Mouse (Mus musculus) midbrain, embryonic 16.5 days (tissue): ENCODE results near the gene Plekhm1. TPM values are rescaled to one million over a fixed set of nuclear protein-coding genes. Genes with fewer than 3 reads are reported as not detected.
"Not testable (repeated sequence)": the region's sequence is repeated elsewhere in the genome, so short reads cannot be mapped to it uniquely, and the experiment has no call there.

ENCODE experiments used
- ATAC-seq: fragments of 200-750 bp; cut with Nextera tagmentation; 2 replicates; pipeline ENCODE4 v1.8.0; 2017; ENCODE audit warnings: moderate TSS enrichment
- H3K27ac ChIP-seq: fragments of 300-500 bp; sonication (generic); 2 replicates; pipeline ENCODE4 v1.5.1; 2014; ENCODE audit warnings: mild to moderate bottlenecking, low read length, mixed read lengths
- H3K27me3 ChIP-seq: fragments of 300-500 bp; sonication (generic); 2 replicates; pipeline ENCODE4 v1.6.1; 2014; ENCODE audit warnings: low read depth, low read length, mixed read lengths; ENCODE audit not compliant: control insufficient read depth, insufficient read depth
- H3K36me3 ChIP-seq: fragments of 300-500 bp; sonication (generic); 2 replicates; pipeline ENCODE4 v1.6.1; 2014; ENCODE audit warnings: mild to moderate bottlenecking, low read length, moderate library complexity, mixed read lengths; ENCODE audit not compliant: control insufficient read depth, insufficient read depth
- H3K4me1 ChIP-seq: fragments of 300-500 bp; sonication (generic); 2 replicates; pipeline ENCODE4 v1.6.1; 2014; ENCODE audit warnings: mild to moderate bottlenecking, low read length, mixed read lengths; ENCODE audit not compliant: control insufficient read depth, insufficient read depth
- H3K4me2 ChIP-seq: fragments of 300-500 bp; sonication (generic); 2 replicates; pipeline ENCODE4 v1.6.1; 2014; ENCODE audit warnings: mild to moderate bottlenecking, low read length, mixed read lengths
- H3K4me3 ChIP-seq: fragments of 300-500 bp; sonication (generic); 2 replicates; pipeline ENCODE4 v1.5.1; 2014; ENCODE audit warnings: low read depth, mild to moderate bottlenecking, low read length, moderate library complexity, mixed read lengths
- H3K9ac ChIP-seq: fragments of 300-500 bp; sonication (generic); 2 replicates; pipeline ENCODE4 v1.6.1; 2014; ENCODE audit warnings: low read depth, low read length, mixed read lengths
- H3K9me3 ChIP-seq: fragments of 300-500 bp; sonication (generic); replicated peaks from 2 replicates; pipeline ENCODE4 v1.6.1; 2014; ENCODE audit warnings: mild to moderate bottlenecking, low read length, mixed read lengths; ENCODE audit not compliant: control insufficient read depth, poor library complexity, severe bottlenecking
- WGBS: fragments of 180-500 bp; shearing (Covaris S2); extraction: QIAGEN DNeasy Blood & Tissue Kit; methylation state at CpG from one replicate; pipeline ENCODE4 v1.1.7; 2014; 5-methylcytosine and 5-hydroxymethylcytosine counted together
- polyA plus RNA-seq: library from polyadenylated mRNA; unstranded; fragments of >200 nt; fragmentation: Nextera tagmentation; extraction: Ambion mirVana; gene quantifications from 2 replicates; pipeline ENCODE4 v1.2.1, GENCODE M21; 2015

Plekhm1 gene
- polyA plus RNA-seq, 1 experiment from 2014 or later, result 8.9 TPM

- Histone ChIP-seq H3K4me3 (no peak overlapping the region), H3K27ac (no peak overlapping the region), H3K4me2 (no peak overlapping the region), H3K36me3 (no peaks in the 10 kb centered on the region), H3K9ac (no peak overlapping the region), H3K27me3 (no peaks in the 10 kb centered on the region), H3K9me3 (no peaks in the 10 kb centered on the region), H3K4me1 (peaks cover 6% of the 10 kb centered on the region; the same call in 1 of the 2 replicates)
- WGBS, result 14% methylated on average over 8 of the region's 8 CpGs
- ATAC-seq, result no peak
These were observed 87.3 kb downstream of the Plekhm1 start for GRCm38 (mm10) chr11:103325172-103325571.

GRCm38 (mm10) chr11:103324723-103325122 is 87.8 kb downstream of the Plekhm1 start:
- WGBS, result 59% methylated on average over 13 of the region's 13 CpGs
- Histone ChIP-seq H3K27me3 (no peaks in the 10 kb centered on the region), H3K4me1 (peaks cover 6% of the 10 kb centered on the region; the same call in 1 of the 2 replicates), H3K4me3 (no peak overlapping the region), H3K9me3 (no peaks in the 10 kb centered on the region), H3K27ac (no peak overlapping the region), H3K9ac (no peak overlapping the region), H3K4me2 (no peak overlapping the region), H3K36me3 (no peaks in the 10 kb centered on the region)
- ATAC-seq, result no peak

GRCm38 (mm10) chr11:103322832-103323231 is 89.7 kb downstream of the Plekhm1 start:
- not testable (repeated sequence) for H3K9ac ChIP-seq, H3K4me1 ChIP-seq, H3K4me2 ChIP-seq, H3K4me3 ChIP-seq, ATAC-seq, H3K27ac ChIP-seq, H3K9me3 ChIP-seq, H3K27me3 ChIP-seq, H3K36me3 ChIP-seq
- 21% methylated on average over 4 of the region's 4 CpGs for WGBS

- H3K9ac ChIP-seq, result no peak overlapping the region
- ATAC-seq, result no peak
- H3K4me3 ChIP-seq, result no peak overlapping the region
- no peaks in the 10 kb centered on the region for H3K27me3 ChIP-seq
- H3K4me1 ChIP-seq, result peaks cover 6% of the 10 kb centered on the region; the same call in 1 of the 2 replicates
- no peak overlapping the region for H3K27ac ChIP-seq
- WGBS, result 69% methylated on average over 4 of the region's 4 CpGs
- no peaks in the 10 kb centered on the region for H3K9me3 ChIP-seq
- no peaks in the 10 kb centered on the region for H3K36me3 ChIP-seq
- no peak overlapping the region for H3K4me2 ChIP-seq
These were observed 91.8 kb downstream of the Plekhm1 start for GRCm38 (mm10) chr11:103320646-103321045.

GRCm38 (mm10) chr11:103320196-103320595 is 92.3 kb downstream of the Plekhm1 start:
- H3K9ac ChIP-seq, result no peak overlapping the region
- WGBS, result 89% methylated on average over 8 of the region's 8 CpGs
- no peak for ATAC-seq

GRCm38 (mm10) chr11:103318042-103318441 is 94.4 kb downstream of the Plekhm1 start:
- H3K4me2 ChIP-seq, result no peak overlapping the region
- no peak for ATAC-seq
- H3K27me3 ChIP-seq, result no peaks in the 10 kb centered on the region
- no peak overlapping the region for H3K27ac ChIP-seq
- H3K4me3 ChIP-seq, result no peak overlapping the region
- no peaks in the 10 kb centered on the region for H3K9me3 ChIP-seq
- 78% methylated on average over 1 of the region's 1 CpGs for WGBS
- no peaks in the 10 kb centered on the region for H3K4me1 ChIP-seq
- H3K36me3 ChIP-seq, result no peaks in the 10 kb centered on the region
- H3K9ac ChIP-seq, result no peak overlapping the region

More at GRCm38 (mm10) chr11:103320196-103320595, 92.3 kb downstream of the Plekhm1 start:
- H3K27ac ChIP-seq, result no peak overlapping the region
- no peak overlapping the region for H3K4me3 ChIP-seq
- no peaks in the 10 kb centered on the region for H3K36me3 ChIP-seq
- H3K4me1 ChIP-seq, result peaks cover 6% of the 10 kb centered on the region; the same call in 1 of the 2 replicates
- H3K9me3 ChIP-seq, result no peaks in the 10 kb centered on the region
- H3K27me3 ChIP-seq, result no peaks in the 10 kb centered on the region
- no peak overlapping the region for H3K4me2 ChIP-seq

- 85% methylated on average over 5 of the region's 5 CpGs for WGBS
- Histone ChIP-seq H3K36me3 (no peaks in the 10 kb centered on the region), H3K4me3 (no peak overlapping the region), H3K4me1 (peaks cover 5% of the 10 kb centered on the region), H3K27me3 (no peaks in the 10 kb centered on the region), H3K27ac (no peak overlapping the region), H3K9me3 (no peaks in the 10 kb centered on the region), H3K9ac (no peak overlapping the region), H3K4me2 (no peak overlapping the region)
- no peak for ATAC-seq
These were observed 97.1 kb downstream of the Plekhm1 start for GRCm38 (mm10) chr11:103315379-103315778.

GRCm38 (mm10) chr11:103314736-103315374 is 97.6 kb downstream of the Plekhm1 start:
- H3K9ac ChIP-seq, result no peak overlapping the region
- no peaks in the 10 kb centered on the region for H3K27me3 ChIP-seq
- peaks cover 5% of the 10 kb centered on the region for H3K4me1 ChIP-seq
- no peaks in the 10 kb centered on the region for H3K36me3 ChIP-seq
- H3K9me3 ChIP-seq, result no peaks in the 10 kb centered on the region
- H3K4me3 ChIP-seq, result no peak overlapping the region
- no peak overlapping the region for H3K27ac ChIP-seq
- WGBS, result 85% methylated on average over 10 of the region's 10 CpGs
- ATAC-seq, result no peak
- no peak overlapping the region for H3K4me2 ChIP-seq
